Mouse (Mus musculus) monocyte, adult 2 months (primary cell): ENCODE results near the gene Tpcn1.

Experiments
- DNase-seq, 2 experiments: peaks; one replicate each; pipeline ENCODE4 v3.0.0; 2022; ENCODE audit warnings: low spot score in 2 of 2, low read depth in 1 of 2

Tpcn1 gene

DNA sequence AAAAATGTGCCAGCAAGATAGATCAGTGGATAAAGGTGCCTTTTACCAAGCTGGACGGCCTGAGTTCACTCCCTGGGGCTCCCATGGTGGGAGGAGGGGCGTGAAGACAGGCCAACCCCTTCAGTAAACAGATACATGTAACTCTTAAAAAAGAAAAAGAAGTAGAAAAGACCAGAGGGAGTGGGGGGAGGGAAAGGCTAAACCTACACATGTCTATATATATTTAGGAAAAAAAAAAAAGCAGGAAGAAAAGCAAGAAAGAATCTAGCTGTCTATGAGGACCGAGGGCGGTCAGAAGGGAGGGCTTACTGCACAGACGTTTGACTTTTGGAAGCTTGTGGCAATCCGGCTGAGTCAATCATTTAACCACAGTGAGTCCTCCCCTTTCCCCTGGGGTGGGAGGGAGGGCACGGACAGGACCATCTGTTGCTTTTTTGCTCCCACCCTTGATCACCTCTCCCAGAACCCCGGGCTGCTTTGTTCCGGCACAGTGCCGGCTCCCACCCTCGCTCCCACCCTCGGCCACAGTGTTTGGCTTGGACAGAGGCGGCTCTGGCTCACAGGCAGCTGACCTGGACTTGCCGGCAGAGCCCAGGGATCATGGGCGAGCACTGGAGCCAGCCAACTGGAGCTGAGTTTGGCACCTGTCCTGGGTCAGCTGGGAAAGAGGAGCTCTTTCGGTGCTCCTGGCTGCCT, 27.7 kb downstream of the Tpcn1 start:
- DNase-seq, result no peak

DNA sequence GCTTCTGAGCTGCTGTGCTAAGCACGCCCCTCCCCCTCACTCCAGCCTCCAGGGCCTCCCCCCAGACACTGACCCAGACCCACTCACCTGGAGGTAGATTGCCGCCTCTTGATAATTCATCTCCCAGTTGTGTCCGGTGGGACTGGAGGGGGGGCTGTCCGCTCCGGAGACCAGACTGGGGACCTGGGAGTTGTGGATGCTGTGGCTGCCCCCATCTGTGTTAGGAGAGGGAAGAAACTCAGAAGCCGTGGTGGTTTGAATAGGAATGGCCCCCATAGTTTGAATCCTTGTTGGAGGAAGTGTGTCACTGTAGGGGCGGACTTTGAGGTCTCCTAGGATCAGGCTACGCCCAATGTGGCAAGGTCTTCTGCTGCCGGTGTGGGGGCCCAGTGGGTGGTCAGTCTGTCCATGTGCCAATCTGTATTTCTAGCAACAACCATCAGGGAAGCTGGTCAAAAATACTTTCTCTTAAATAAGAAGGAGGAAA, 28.3 kb downstream of the Tpcn1 start:
- no peak for DNase-seq

DNA sequence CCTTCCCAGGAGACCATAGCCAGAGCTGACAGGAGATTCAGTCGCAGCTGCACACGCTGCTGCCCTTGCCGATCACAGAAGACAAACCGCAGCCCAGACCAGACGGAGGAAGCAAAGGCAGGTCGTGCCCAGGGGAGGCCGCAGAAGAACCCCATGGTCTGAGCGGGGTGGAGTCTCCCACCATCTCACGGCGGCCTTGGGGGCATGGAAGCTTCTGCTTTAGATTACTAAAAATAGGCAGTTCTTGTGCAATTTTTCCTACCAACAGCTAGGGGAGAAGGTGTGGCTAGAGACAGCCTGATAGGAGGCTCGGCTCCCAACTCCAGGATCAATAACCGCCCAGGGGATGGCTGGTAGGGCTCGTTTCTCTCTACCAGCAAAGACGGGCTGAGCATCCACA, 29.7 kb downstream of the Tpcn1 start:
- peak; percentile 53 to 67 for DNase-seq

DNA sequence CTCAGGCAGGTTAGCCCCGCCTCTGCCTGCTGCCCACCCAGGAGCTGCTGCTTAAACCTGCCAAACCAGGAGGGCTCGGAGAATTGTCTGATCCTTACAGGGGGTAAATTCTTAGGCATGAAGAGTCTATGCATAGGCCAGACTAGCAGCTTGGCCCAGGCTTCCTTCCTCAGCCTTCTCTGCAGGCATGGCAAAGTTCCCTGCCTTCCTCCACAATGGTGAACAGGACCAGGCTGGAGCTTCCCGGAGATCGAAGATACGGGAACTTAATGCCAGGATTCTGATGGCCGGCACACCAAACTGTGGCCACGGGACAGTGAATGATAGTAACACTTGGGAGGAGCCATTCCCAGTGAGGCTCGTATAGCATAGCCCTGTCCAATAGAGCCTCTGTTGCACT, 30.4 kb downstream of the Tpcn1 start:
- DNase-seq, result no peak

DNA sequence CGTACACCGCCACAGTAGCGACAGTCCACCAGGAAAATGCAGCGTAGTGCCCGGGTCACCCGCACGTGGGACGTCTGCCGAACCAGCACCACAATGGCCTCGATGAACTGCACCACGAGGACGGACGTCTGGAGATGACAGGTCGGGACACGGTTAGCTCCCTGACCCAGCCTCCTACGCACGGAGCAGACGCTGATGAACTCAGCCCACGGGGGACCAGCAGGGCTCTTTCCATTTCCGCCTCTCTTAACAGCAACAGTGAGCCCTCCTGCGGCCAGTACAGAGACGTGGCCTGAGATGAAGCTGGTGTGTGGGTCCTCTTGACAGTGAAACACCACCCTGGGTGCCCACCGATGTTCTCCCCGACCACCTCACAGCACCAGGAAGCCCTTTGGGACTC, 32.6 kb downstream of the Tpcn1 start:
- DNase-seq, result no peak

DNA sequence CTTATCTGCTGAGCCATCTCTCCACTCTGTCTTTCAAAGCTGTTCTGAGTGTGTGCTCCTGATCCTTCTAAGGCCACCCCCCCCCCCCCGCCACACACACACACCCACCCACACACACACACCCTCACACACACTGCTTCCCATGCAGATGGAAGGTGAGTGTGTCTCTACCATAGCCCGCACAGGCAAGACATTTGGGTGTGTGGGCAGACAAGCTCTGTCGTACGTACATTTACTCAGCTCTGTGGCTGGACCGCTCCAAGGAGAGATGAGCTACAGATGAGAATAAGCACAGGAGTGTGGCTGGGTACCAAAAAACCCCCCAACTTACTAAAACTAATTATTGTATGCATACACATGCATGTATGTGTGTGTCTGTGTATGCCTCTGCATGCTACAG, 37.8 kb downstream of the Tpcn1 start:
- no peak for DNase-seq

DNA sequence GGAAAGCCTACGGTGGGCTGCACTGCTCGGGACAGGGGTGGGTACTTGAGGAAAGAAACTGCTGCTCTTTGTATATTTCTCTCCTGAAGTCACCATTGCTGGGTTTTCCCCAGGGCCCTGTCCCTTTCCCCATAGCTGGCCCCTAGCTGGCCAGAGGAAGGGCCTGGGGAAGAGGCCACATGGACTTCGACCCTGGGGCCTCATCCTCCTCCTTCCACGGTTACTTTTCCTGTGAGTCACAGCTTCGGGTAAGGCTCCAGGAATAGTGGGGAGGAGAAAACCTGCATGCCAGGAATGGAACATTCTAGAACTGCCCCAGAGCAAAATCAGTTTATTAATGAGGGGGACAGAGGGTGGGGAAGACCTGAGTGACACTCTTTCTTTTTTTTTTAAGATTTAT, 38.3 kb downstream of the Tpcn1 start:
- no peak for DNase-seq

DNA sequence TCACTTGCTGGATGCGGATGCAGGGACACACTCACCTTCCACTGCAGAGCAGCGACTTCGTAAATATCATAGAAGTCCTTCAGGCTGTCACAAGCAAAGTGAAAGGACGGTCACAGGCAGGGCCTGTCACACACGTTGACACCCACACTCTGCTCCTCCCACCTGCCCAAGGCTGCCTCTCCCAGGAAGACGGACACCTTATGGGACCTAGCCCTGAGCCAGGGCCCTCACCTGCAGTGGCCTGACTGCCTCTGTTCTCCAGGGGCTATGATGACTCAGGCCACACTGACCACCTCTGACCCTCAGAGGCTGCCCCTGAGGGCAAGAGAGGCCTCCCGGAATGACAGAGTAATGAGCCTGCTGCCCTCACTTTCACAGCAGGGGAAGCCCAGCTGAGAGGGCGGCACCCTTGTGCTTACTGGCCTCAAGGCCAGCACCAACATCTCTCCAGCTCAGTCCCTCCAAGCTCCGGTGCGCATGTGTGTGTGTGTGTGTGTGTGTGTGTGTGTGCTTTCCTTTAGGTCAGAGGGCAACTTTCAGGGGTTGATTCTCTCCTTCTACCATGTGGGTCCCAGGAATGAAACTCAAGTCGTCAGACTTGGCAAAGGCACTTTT, 40.1 kb downstream of the Tpcn1 start:
- no peak for DNase-seq

DNA sequence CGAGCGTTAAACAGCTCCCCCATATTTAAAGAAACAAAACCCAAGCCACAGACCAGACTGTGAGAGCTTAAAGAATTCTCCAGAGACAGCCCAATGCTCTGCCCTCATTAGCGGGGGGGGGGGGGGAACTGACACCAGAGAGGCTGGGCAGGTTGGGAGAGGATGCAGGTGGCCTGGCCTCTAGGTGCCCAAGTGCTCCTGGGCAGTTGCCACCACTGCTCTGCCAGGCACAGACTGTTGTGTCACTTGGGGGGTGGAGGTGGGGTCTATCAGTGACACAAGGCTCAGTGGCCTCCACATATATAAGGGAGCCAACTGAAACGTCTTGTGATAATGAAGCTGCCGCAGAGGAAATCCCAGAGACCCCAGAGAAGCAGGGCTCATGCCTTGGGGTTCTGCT, 51.8 kb downstream of the Tpcn1 start:
- DNase-seq, result no peak

DNA sequence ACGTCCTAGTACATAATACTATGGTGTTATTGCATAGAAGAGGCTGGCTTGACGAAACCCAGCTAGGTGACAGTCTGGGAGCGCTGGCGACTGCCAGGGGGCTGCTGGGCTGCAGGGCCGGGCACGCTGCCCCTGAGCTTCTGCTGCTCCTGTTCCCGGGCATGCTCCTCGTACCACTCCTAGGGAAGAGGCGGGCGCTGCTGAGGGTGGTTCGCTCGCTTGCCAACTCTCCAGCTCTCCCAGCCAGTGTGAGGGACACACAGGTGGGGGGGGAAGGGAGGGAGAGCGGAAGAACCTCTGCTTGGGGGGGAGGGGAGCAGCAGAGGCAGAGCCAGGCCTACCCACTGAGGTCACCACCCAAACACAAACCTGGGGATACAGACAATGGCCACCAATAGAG, 52.4 kb downstream of the Tpcn1 start:
- no peak for DNase-seq

DNA sequence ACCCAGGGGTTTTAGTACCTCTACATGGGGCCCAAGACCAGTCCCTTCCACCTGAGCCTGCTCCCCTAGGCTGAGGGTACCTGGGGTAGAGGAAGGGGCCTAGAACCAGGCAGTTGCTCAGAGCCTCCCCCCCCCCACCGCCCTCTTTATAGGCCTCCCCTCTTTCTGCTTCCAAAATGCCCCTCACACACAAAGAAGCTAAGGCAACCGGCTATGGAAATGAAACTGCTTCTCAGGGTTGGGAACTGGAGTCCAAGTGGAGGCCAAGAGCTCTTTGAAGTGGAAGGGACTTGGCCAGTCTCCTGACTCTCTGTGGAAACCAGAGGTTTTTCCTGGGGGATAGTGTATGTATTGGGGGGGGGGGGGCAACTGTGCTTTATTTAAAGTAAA, 53.8 kb downstream of the Tpcn1 start:
- no peak for DNase-seq

DNA sequence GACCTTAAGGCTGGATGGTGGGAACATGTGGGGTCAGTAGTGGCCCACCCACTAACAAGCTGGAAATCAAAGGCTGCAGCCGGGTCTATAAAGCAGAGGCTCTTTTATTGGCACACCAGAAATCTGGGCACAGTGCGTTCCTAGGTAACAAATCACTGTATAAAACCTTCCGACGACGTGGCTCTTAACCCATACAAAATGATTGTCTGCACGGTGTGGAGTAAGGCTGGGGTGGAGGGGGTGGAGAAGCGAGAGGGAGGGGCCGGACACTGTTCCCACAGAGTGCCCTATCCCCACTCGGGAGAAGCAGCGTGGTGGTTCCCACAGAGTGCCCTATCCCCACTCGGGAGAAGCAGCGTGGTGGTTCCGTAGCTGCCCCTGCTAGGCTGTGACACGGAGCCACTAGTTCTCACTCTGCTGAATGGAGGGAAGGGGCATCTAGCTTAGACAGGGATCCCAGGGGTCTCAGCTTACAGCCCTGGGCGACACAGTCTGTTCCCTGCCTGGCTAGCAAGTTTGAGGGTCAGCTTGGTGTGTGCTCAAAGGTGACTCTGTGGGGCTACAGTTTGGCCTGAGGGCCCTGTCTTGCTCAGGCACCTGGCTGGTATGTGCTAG, 54.3 kb downstream of the Tpcn1 start:
- DNase-seq, result no peak

DNA sequence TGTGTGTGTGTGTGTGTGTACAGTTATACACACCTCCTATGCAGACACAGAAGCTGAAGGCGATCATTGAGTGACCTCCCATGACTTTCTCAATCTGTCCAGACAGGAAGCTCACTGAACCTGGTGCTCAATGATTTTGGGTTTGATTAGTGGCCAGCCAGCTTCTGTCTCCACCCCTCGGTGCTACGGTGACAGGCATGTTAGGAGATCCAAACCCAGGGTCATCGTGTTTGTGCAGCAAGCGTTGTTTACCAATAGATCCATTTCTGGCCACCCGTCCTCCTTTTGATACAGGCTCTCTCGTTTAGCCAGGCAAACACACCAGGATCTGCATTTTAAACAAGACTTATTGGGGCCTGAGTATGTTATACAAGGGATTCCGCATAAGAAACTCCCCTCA, 56.8 kb downstream of the Tpcn1 start:
- no peak for DNase-seq

DNA sequence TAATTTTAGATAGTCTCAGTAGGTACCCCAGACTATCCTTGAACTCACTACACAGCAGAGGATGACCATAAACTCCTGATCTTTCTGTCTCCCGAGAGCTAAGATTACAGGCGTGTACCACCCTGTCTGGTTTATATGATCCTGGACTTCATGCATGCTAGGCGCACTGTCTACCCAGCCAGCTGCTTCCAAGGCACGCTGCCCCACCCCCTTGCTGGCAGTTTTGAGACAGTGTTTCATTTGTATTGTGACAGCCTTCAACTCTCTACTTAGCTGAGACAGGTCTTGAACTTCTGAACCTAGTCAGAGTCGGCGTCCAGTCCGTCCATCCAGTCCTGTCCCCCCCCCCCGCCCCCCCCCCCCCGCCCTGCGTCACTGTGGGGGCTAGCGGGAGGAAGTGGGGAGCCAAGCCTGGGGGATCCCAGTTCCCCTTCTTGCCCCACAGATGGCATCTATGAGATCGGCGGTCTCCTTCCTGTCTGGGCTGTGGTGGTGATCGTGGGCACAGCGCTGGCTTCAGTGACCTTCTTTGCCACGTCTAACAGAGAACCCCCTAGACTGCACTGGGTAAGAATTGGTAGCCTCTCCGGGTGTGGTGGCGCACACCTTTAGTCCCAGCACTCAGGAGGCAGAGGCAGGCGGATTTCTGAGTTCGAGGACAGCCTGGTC, 61.0 kb downstream of the Tpcn1 start:
- DNase-seq, result no peak

DNA sequence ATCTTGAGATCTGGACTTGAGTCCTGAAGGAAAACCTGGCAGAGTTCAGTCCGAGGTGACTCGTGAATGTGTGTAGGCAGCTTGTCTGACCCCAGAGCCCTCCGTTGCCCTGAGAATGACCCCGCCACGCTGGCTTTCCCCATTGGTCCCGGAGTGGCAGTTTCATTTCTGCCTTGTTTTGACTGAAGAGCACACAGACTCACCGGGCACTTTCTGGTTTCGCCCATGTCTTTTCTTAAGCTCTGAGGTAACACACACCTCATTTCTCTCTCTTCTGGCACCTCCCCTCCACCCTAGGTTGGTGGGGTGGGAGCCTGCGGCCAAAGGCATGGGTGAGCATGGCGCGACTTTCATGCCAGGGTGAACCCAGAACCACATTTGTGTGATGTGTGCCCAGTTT, 62.2 kb downstream of the Tpcn1 start:
- peak in 1 of 2 experiments; percentile 51 for DNase-seq

DNA sequence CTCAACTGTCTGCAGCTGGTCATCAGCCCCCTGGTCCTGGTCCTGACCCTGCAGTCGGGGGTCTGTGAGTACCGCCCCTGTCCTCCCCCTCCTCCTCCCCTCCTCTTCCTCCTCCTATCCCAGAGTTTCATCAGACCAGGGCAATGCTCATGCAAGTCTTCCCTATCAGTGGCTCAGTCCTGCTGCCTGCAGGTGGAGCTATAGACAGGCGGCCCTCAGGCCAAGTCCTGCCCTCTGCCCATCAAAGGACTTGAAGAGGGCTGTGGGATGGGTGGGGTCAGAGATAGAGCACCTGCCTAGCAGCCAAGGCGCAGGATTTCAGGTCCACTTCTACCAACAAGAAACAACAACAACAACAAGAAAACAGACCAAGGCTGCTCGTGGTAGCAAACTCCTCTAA, 62.7 kb downstream of the Tpcn1 start:
- no peak for DNase-seq

DNA sequence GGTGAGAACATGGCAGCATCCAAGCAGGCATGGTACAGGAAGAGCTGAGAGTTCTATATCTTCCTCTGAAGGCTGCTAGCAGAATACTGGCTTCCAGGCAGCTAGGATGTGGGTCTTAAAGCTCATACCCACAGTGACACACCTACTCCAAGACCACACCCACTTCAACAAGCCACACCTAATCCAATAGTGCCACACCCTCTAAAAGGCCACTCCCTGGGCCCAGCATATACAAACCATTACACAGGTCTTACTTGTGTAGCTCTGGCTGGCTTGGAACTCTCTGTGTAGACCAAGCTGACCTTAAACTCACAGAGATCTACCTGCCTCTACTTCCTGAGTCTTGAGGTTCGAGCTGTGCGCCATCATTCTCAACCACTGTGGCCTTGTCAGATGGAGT, 63.7 kb downstream of the Tpcn1 start:
- DNase-seq, result no peak

DNA sequence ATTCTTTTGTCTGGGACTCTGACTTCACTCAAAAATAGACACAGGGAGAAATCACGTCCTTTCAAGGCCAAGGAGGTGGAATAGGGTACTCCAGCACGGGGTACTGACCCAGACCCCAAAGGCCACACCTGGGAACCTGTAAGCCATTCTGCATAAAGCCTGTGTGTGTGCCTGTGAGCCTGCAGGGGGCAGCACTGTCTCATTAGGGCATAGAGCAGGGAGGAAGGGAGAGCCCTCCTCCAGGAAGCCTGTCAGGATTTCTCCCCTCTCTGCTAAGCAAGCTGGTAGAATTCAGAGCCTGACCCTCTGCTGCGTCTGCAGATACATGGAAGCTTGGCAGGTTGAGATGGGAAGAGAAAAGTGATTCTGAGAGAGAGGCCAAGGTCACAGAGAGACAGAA, 65.8 kb downstream of the Tpcn1 start:
- no peak for DNase-seq

DNA sequence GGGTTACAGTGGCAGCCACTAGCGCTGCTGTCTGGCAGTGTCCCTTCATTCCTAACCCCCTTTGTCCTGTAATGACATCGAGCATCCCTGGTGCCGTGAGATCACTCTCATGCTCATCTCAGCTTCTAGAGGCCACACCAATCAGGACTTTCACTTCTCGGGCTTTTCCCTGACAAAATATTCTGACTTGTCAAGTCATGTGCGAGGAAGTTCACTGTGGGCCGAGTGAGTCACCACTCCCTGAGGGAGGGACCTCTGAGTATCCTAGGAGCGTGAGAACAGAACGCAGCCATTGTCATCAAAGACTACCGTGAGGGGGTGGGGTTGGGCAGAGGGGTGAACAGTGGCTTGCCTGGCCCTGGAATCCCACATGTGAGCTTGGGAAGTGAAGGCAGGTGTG, 70.9 kb downstream of the Tpcn1 start:
- peak; percentile 81 to 82 for DNase-seq

DNA sequence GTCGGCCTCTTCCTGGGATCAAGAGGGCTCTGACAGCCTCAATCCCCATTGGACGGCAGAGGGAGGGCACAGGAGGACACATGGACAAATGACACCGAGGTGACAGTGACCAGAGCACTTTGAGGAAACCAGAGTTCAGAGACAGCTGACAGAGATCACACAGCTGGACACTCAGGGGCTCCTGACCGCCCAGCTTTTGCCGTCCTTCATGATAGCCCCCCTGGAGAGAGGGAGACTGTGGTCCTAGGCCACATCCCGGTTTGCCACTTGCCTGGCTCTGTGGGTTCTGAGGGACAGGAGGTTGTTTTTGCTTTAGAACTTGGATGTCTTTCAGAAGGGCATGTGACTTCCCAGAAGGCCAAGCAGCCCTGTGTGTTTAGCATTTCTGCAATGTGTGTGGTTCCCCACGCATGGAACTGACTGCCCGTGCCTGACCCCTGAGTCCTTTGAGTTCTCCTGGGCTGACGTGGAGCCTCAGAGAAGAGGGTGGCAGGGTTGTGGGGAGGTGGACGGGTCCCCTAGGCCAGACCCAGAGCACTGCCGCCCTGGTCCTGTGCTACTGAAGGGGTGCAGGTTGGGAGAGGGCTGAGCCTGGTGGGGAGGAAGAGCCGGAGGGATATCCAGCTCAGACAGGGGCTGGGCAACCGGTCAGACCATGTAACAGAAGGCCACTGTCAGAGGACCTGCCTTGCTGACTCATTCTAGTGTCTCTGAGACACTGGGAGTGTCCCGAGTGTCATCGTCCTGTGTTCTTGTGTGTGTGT, 72.1 kb downstream of the Tpcn1 start:
- peak; percentile 23 to 76 for DNase-seq

DNA sequence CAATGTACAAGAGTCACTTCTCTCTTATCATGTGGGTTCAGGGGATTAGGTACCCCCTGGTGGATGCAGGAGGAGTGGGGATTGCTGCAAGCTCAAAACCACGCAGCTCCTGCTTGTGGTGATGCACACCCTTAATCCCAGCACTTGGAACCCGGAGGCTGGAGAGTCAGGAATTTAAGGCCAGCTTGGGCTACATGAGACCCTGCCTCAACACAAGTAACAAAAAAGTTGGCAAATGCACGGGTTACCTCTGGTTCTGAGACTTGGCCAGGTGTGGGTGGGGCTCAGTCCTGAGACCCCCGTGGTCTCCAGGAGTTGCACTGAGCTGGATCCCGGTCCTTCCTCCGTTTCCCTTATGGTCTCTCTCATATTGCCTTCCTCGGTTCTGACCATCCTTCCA, 73.0 kb downstream of the Tpcn1 start:
- no peak for DNase-seq
